Mouse (Mus musculus): ENCODE results near the gene Tsg101.

Tsg101 gene

DNA sequence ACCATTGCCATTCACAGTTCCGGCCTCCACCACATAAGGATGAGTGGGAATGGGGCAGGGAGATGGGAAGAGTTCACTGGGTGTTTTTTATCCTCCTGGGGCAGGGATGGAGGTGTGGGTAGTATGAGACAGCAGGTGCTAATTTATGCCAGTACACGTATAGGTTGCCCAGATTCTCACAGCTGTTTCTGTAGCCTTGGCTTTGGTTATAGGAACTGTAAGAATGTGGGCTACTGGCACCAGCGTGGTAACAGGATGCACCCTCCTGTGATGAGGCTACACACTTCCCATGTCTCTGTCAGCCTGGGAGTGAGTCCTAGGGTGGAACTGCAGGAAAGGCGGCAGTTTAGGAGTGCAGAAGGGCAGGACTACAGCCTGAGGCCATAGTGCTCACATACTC, 42.9 kb downstream of the Tsg101 start:
- ATAC-seq (ENCODE audit: low TSS enrichment), result peak; percentile 79

DNA sequence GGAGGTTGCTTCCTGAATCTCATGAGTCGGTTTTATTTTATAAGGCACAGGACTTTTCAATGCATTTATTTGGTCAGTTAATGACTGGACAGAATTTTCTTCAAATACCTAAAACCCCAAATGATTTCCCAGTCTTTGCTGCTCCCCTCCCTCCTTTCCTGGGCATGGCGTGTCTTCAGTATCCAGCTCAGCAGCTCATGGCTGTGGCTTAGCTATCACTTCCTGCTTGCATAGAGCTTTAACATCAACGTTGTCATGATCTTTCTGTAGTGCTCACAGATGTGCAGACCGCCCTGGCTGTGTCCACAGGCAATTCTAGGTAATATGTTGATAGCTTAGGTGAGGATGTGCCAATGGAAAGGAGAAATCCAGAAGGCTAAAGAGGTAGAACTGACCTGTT, 47.8 kb downstream of the Tsg101 start:
- ATAC-seq (ENCODE audit: low TSS enrichment), result no peak

DNA sequence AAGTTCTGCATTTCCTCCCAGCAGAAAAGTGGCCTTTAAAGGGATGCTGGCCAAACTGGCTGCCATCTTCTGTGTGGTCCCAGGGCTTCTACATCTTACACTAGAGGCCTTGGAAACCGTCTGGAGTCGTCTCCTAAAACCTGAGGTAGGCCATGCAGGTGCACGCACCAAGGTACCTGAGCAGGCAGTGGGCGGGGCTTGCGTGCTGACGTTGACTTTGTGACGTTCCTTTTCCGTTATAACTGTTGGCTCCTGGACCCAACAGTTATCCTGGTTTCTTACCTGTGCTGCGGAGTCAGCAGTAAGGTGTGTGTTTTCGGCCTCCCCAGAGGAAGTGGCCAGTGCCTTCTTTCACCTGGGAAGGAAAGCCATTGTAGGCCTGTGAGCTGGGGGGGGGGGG, 58.8 kb downstream of the Tsg101 start, which contains the start of gene Ldhc:
Gene Ldhc, plus strand, starts transcription at position 208 of the 400 bp plus-strand sequence.
- ATAC-seq (ENCODE audit: low TSS enrichment), result no peak

DNA sequence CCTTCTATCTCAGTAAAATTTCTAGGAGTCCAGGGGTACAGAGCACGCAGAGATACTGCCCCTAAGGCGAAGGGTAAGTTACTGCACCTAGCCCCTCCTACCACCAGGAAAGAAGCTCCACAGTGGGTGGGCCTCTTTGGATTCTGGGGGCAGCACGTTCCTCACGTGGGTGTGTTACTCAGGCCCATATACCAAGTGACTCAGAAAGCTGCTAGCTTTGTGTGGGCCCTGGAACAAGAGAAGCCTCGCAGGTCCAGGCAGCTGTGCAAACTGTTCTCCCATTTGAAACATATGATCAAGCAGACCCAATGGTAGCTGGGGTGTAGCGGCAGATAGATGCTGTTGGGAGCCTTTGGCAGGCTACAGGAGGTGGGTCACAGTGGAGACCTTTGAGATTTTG, 60.7 kb downstream of the Tsg101 start:
- ATAC-seq (ENCODE audit: low TSS enrichment), result peak; percentile 34; the same call in 1 of the 2 replicates

DNA sequence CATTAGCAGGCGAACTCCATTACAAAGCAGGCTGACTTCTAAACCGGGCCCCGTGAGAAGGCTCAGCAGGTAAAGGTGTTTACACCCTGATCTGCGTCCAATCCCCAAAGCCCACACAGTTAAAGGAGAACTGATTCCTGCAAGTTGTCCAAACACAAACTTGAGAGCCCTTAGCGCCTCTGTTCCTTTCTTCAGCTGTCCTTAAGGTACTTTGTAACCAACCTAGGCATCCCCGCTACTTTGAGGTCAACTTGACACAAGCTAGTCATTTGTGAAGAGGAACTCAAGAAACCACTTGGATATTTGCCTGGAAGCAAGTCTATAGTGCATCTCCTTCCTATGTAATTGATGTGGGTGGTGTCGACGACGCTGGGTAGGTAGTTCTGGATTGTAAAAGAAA, 62.3 kb downstream of the Tsg101 start:
- ATAC-seq (ENCODE audit: low TSS enrichment), result no peak

DNA sequence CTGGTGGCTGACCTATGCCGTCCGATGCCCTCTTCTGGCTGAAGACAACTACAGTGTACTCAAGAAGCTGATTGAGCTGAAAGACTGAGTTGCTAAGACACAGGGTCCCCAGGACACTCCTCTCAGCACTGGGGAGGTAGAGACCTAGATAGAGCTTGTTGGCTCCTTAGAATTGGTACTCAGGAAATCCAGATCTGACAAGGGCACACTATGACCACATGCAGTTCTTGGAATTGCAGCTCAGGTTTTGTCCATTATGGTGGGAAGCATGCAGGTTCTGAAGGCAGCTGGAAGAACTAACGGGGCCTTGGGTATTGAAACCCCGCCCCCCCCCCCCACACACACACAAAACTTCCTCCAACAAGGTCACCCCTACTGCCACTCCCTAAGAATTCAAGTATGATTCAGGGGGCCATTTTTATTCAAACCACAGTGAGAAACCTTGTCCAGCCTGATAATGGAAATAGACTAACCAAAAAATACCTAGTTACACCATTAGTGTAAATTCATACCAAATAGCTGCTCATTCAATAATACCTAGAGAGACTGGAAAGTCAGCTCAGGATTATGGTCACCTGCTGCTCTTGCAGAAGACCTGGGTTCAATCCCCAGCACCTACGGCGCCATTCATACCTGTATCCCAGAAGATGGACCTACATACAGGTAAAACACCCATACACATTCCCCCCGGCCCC, 63.8 kb downstream of the Tsg101 start:
- no peak for ATAC-seq (ENCODE audit: low TSS enrichment)

DNA sequence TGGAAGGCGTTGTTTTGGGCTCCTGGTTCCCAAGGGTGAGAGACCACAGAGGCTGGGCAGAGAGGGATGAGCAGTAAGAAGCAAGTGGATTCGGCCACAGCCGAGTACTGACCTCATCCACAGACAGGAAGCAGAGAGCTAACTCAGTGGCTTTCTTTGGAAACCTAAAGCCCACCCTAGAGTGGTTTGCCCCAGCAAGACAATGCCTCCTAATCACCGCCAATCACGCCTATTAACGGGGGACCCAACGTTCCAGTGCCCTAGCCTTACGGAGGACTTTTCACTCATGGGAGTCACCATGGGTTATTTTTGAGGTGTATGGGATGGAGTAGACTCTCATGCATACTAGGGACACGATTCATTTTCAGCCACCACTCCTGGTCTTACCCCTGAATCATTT, 66.4 kb downstream of the Tsg101 start:
- no peak for ATAC-seq (ENCODE audit: low TSS enrichment)

DNA sequence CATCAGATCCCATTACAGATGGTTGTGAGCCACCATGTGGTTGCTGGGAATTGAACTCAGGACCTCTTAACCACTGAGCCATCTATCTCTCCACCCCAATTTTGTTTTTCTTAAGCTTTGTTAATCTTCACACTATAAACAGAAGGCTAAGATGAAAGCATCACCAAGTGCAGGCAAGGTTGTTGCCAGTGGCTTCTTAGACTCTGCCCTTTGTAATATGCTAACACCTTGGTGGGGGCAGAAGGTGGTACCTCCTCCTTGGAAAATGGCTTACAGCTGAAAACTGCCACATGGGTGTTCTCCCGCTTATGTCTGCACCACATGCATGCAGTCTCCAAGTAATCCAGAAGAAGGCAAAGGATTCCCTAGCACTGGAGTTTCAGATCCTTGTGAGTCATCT, 67.1 kb downstream of the Tsg101 start:
- no peak for ATAC-seq (ENCODE audit: low TSS enrichment)

DNA sequence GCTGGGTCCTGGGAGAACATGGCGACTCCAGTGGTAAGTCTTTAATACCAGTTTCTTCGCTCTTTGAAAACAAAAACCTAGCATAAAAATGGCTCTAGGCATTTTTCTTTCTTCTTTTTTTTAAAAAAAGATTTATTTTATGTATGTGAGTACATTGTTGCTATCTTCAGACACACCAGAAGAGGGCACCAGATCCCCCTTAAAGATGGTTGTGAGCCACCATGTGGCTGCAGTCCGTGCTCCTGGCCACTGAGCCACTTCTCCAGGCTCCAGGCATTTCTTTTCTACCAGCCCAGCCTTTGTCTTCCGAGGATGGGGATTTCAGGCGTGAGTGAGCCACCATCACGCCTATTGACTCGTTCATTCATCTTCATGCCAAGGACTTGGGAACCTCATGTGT, 68.7 kb downstream of the Tsg101 start:
- no peak for ATAC-seq (ENCODE audit: low TSS enrichment)

DNA sequence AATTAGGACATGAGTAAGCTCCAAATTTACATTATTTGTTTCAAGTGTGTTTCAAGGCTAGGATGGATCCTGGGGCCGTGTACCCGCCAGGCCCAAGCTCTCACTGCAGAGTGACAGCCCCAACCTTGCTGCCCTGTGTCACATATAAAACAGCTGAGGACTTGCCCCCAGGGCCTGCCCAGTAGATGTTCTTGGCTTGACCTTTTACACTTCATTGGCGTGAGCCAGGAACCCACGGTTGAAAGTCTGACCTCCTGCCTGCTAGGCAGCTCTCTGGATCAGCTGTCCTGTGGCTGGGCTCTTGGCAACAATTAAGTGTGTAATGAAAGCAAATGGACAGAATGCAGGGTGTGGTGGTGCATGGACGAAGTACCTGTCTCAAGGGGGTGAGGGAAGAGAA, 70.5 kb downstream of the Tsg101 start:
- ATAC-seq (ENCODE audit: low TSS enrichment), result no peak

DNA sequence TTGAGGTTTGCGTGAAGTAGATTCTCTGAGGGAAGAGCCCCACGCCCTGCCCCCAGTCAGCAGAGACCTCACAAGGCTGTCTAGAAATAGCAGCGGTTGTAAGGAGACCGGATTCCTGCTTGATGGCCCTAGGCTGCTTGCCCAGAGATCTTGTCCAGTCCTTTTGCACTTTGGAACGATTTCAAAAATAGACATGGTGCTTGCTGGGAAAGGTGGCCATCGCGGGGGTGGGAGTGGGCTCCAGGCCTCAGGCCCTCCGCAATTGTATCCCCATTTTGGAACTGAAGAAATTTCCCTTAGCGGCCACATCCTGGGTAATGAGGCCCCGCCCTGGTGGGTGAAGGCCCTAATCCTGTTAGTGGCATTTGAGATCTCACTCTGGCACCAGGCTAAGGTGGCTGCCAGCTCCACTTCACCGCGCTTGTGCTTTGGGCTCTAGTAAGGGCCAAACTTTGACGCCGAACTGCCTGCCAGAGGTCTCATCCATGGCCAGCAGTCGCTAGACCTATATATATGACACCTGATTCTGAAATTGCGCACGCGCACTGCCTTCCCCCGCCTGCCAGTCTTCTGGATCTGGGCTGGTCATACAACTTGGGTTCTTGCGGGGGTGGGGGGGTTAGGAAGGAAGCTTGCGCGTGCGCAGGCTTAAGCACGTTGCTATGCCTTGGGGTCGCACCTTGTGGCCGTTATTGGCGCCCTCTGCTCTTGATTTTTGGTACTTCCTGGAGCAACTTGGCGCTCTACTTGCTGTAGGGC, 73.1 kb downstream of the Tsg101 start:
- ATAC-seq (ENCODE audit: low TSS enrichment), result peak; percentile 17; the same call in 1 of the 2 replicates

DNA sequence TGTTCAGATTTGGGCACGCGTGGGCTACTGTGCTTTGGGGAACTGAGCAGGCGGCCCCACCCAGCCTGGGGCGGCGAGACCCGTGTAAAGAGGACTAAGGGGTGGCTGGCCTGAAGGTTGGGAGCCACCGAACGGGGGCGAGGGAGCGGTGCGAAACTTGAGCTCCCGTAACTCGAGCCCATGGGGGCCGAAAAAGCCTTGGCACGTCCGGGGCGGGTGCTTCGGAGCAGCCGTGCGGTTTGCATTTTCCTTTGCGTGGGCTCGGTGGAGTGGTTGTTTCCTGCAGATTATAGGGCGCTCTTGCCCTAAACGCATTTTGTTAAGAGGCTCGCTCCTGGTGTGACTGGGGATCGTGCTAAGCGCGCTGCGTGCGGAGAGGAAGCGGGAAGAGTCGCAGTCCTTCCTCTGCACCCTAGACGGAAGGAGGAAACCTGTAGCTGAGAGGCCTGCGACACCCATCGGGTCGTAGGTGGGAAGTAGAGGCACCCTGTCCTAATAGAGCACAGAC, 73.7 kb downstream of the Tsg101 start:
- ATAC-seq (ENCODE audit: low TSS enrichment), result peak; percentile 73

DNA sequence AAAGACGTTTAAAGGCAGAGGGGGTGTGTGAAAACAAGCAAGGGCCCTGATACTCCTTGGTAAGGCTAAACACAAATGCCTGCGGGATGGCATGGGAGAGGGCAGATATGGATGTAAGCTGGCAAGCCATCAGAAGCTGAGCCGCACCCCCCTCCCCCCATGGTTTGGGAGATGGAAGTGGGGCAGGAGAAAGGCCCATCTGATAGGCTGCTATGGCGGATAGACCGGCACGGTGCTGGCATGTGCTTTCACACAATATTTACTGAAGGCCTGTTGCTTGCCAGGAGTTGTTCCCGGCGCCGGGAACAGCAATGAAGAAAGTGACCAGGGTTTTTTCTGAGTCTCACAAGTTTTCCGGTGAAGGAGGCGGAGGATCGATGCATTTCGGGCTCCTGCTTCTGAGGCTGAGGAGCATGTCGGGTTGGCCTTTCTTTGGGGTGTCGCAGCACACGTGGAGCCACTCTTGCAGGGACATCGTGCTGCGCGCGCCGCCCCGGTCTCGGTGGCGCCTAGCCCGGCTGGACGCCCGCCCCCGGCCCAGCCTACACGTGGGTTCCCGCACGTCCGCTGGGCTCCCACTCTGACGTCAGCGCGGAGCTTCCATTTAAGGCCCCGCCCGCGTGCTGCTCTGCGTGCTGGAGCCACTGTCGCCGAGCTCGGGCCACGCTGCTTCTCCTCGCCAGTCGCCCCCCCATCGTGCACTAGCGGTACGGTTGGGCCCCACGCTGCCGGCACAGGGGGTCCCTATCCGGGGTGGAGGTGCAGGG, 74.4 kb downstream of the Tsg101 start:
- ATAC-seq (ENCODE audit: low TSS enrichment), result peak; percentile 70

DNA sequence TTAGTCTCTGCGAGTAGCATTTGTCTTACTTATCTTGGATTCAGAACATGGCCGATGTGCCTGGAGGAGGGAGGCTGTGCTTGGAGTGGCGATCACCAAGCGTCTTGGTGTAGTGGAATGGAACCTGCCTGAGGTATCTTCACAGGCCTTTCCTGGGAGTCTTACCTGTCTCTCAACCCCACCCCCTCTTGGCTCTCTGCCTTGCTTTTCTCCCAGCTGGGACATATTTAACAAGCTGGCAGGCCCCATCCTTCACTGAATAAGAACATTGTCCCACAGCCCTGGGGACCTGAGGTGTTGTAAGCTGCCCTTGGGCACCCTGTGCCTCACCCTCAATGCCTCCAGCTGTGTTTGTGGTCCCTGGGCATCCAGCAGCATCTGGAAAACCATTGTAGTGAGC, 76.2 kb downstream of the Tsg101 start:
- ATAC-seq (ENCODE audit: low TSS enrichment), result no peak

DNA sequence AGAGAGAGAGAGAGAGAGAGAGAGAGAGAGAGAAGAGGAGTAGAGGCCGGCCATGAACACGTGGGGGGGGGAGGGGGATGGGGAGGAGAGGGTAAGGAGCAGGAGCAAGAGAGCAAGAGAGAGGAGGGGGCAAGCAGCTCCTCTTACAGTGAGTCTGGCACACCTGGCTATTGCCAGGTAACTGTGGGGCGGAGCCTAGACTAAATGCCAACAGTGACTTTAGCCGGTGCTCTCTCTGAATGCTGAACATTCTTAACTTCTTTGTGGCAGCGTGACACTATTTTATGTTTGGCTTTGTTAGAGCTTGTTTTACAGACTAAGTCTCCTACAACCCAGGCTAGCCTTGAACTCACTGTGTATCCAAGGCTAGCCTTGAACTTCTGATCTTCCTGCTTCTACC, 77.5 kb downstream of the Tsg101 start:
- ATAC-seq (ENCODE audit: low TSS enrichment), result no peak

DNA sequence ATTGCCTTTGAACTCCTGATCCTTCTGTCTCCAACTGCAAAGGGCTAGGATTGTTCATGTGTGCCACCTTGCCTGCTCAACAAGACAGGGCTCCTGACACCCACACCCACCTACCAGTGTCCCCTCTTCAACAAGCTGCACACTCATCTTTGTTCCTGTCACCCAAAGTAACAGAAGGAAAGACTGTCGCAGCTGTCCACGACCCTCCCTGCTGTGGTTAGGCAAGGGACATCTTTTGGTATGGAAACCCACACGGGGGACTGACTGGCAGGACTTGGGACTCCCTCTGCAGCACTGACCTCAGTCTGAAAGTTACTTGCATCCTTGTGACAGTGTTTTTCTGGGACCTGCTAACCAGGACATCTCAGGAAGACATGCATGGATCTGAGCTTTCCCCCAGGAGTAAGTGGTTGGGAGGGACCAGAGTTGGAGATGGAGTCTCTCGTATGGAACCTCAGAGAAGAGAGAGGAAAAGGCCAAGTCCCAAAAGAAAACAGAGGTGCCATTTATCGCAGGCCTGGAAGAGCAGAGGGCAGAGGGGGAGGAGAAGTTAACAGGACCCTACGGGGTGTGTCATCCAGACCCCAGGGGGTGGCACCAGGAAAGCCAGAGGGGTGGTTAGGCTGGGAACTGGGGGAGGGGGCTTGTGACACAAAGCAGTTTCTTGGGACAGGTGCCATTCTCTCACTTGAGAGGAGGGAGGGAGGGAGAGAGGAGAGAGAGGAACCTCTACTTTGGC, 78.8 kb downstream of the Tsg101 start, which contains the start of gene Ldha:
Gene Ldha, plus strand, starts transcription at position 689 of the 739 bp plus-strand sequence.
- no peak for ATAC-seq (ENCODE audit: low TSS enrichment)

DNA sequence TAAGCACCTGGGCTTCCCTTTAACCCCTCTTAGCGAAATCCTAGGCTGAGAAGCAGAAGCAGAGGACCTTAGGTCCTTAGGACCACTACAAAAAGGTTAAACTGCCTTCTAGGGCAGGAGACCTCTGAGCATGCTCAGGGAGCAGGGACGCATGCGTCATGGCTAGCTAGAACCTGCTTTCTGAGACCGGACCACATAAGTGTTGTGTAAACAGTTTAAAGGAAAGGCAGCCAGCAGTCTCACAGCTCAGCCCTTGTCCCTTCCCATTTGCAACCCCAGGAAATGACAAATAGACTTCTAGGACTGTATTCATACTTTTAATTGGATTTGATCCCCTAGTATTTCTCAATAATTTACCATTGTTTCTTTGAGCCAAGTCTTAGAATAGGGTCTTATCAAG, 79.4 kb downstream of the Tsg101 start:
- no peak for ATAC-seq (ENCODE audit: low TSS enrichment)

DNA sequence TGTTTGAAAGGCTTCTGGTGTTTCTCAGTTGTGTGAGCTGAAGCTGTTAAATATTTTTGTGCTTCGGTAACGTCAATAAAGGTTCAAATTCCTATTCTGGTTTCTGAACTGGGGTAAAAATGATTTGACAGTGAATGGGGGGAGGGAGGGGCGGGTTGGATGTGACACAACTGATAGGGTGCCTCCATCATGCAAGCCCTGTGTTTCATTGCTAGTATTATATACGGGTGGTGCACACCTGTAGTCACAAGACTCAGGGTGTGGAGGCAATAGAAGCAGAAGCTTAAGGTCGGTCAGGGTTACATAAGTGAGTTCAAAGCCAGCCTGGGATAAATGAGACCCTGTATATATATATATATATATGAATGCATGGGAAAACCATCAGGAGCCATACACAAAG, 79.9 kb downstream of the Tsg101 start:
- ATAC-seq (ENCODE audit: low TSS enrichment), result no peak

DNA sequence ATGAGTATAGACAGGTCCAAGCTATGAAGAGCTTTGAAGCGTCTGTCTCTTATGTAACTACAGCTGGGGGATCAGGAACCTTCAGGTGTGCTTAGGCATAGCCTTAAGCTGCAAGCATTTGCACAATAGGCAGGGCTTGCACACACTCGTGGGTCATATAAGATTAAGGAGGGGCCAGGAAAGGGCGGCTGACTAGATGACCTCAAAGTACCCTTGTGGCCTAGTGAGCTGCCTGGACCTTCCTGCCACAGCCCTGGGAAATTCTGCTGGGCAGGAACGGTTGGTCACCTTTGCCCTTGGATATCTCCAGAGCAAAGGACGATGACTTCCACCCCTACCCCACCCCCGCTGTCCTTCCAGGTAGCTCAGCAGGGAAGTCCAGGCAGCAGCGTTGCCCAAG, 80.3 kb downstream of the Tsg101 start:
- no peak for ATAC-seq (ENCODE audit: low TSS enrichment)

All from frontal cortex, adult (tissue).